Mouse (Mus musculus) c-Kit-positive CD71-positive TER-119-positive erythroid progenitor cells, embryonic 14.5 days (primary cell): ENCODE data around the gene Prlhr.

Experiments used
- DNase-seq: peaks from one replicate; pipeline ENCODE4 v3.0.0-alpha.2; 2013; ENCODE audit warnings: low spot score

Prlhr gene

GRCm38 (mm10) chr19:60432347-60433129 is 35.6 kb downstream of the Prlhr start:
- no peak for DNase-seq

- DNase-seq: no peak
Observed at GRCm38 (mm10) chr19:60417611-60418010, 50.5 kb downstream of the Prlhr start.
